Mouse (Mus musculus): ENCODE results near the gene Yae1d1. TPM values are rescaled to one million over a fixed set of nuclear protein-coding genes. Genes with fewer than 3 reads are reported as not detected.
"Not testable (repeated sequence)": the region's sequence is repeated elsewhere in the genome, so short reads cannot be mapped to it uniquely, and the experiment has no call there.

Gene Yae1d1
- 10 to 100 TPM; 21.1 to 29.1 TPM for total RNA-seq (2021)

DNA sequence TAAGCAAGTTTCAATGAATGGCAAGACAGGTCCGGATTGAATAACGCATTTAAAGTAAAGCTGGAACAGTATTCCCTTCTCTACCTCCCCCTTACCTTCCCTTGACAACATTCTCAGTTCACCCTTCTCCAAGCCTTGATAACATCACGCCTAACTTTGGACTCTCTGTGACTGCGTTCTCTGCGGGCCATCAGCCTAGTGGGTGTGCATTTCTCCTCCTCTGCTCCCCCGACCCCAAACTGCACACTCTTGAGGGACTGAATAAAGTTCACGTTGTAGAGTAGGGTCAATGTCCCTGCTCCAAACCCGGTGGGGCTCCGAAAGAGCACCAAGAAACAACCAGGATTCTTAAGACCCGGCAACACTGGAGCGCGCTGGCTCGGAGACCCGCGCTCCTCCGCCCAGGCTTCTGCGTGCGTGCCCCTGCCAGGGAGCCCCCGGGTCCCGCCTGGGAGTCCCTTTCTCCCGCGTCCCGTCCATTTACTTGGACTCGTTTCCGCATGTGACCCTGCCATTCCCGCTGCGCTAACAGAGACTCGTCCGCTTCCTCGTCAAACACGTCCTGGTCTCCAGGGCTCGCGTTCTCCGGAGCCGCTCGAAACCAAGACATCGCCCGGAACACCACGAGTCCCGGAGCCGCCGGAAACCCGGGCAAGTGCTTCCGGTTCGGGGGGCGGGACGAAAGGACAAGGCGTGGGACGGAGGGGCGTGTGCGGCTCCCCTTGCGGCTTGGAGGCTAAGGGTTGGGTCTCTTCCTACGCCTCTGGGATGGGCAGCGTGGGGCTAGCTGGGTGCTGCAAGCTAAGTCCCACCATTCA lies at the start of gene Yae1d1:
Gene Yae1d1 (minus strand): TSS at position 653 of the 818 bp plus-strand sequence.
- DNase-seq, result peak; percentile 96

GRCm38 (mm10) chr13:18038814-18039213 lies 45.7 kb upstream of the Yae1d1 start:
- DNase-seq, result no peak

- no peak for DNase-seq
Observed at GRCm38 (mm10) chr13:18016604-18017003, 23.5 kb upstream of the Yae1d1 start.

- no peak for DNase-seq
Observed at GRCm38 (mm10) chr13:18013205-18013604, 20.1 kb upstream of the Yae1d1 start.

DNA sequence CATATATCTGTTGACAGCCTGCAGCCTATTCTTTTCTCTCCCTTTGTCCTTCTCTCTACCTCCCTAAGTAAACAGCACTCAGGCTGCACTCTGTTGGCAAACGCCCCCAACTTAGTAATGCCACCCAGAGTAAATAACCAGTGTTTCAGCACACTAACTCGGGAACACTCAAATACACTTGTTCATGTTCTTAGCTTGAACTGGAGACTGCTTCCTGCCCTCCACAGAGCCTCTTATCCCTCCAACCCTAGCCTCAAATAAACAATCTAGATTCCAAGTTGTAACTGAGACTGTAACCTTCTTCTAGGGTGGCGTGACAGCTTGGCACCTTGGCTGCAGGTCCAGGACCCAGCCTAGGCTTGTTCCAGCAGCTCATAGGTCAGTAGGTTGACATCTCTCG lies 17.9 kb upstream of the Yae1d1 start:
- no peak for DNase-seq

- DNase-seq, result no peak
Observed at GRCm38 (mm10) chr13:17993515-17993847, 332 bp upstream of the Yae1d1 start.

DNA sequence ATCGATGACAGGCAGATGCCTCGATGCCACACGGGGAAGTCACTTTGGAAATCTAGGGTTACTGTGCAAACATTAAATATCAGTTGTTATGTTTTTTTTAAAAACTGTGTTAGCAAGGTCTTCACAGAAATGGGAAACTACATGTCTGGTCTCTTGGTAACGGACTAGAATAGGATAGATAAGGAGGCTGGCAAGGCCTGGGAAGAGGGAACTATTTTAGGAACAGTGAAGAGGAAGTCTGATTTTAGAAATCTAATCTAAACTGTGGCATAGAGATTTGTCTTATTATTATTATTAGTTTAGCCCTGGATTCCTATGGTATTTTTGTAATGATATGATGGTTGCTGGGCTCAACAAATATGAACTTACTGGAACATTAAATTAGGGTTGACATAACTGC lies 1.1 kb downstream of the Yae1d1 start:
- no peak for DNase-seq

- DNase-seq, result peak; percentile 53
Observed at GRCm38 (mm10) chr13:17983194-17983593, 10.0 kb downstream of the Yae1d1 start.

DNA sequence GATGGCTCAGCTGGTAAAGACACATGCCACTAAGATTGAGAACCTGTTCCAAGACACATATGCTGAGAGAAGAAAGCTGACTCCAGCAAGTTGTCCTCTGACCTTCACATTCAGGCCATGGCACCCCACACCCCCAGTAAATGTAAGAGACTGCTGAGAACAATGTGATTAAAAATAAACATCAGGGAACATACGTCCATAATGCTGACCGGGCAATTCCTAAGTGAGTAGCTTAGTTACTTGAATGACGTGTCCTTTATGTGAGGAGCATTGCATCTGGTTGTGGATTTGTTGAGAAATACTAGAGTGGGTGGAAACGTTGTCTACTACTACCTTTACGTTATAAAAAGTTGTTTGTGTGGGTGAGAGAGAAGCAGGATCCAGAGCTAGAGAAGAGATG lies 10.5 kb downstream of the Yae1d1 start:
- DNase-seq, result no peak

DNA sequence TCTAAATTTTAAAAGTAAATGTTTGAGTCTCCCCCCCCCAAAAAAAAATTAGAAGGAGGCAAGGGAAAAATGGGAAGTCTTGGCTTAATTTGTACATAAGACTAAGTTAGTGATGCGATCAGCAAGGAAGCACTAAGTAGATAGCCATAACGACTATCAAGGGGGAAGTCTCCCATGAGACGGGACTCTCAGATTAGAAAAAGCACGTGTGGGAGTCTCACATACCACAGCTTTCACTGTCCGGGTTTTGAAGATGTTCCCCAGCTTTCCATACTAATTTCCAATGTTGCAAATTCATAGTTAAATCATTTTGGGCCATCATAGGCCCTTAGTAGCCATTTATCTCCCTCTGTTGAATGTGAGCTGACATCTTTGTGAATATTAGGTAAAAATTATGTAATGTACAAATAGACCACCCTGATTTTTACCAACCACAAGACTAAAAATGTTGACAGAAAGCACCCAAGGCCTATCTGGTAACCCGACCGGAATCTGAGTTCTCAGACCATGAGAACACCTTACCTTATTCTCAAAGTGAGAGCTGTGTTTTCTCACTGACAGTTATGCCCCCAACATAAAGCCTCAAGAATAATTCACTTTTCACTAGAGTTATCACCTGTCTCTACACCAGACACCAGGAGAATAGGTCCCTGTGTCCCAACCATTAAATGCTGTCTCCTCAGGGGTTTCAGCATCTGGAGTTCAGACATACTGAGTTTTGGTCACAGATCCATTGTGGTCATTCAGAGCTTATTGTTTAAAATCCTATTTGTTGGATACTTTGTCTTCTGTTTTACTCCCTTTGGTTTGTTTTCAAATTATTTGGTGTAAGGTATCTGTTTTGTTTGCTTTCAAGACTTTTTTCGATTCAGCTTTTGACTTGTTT lies 16.1 kb downstream of the Yae1d1 start:
- DNase-seq, result no peak

GRCm38 (mm10) chr13:17975891-17976290 lies 17.3 kb downstream of the Yae1d1 start:
- DNase-seq, result no peak

DNA sequence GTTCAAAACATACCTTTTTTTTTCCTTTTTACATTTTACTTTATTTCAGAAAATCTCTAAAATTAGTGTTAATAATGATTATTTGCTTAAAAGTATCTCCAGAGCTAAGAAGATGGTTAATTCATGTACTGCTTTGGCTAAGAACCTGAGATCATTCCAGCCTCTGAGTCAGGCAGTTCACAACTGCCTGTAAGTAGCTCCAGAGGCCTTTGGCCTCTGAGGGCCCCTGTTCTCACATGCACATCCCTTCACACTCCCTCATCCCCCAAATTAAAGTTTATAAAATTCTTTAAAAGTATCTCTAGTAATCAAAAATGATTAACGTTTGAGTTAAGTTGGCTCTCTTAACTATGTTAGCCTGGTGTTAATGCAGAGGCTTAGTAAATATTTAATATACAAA lies 17.7 kb downstream of the Yae1d1 start:
- DNase-seq, result no peak

DNA sequence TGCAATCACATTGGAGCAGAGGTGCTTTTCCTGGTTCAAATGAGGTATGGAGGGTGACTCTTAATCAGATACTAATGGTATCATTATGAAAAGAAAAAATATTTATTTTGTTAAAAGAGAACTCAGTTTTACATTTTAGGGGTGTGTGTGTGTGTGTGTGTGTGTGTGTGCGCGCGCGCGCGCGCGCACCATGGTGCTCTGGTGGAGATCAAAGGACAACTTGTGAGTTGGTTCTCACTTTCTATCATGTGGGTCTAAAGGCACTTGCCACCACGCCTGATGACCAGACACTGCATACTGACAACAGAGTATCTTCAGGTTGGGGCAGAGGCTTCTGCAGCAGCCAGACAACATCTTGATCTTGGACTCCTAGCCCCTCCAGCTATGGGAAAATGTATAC lies 18.4 kb downstream of the Yae1d1 start:
- no peak for DNase-seq

- no peak for DNase-seq
Observed at GRCm38 (mm10) chr13:17960613-17961012, 32.5 kb downstream of the Yae1d1 start.

- no peak for DNase-seq
Observed at GRCm38 (mm10) chr13:17954282-17954681, 38.9 kb downstream of the Yae1d1 start.

- not testable (repeated sequence) for DNase-seq
Observed at GRCm38 (mm10) chr13:17950581-17950980, 42.6 kb downstream of the Yae1d1 start.

DNA sequence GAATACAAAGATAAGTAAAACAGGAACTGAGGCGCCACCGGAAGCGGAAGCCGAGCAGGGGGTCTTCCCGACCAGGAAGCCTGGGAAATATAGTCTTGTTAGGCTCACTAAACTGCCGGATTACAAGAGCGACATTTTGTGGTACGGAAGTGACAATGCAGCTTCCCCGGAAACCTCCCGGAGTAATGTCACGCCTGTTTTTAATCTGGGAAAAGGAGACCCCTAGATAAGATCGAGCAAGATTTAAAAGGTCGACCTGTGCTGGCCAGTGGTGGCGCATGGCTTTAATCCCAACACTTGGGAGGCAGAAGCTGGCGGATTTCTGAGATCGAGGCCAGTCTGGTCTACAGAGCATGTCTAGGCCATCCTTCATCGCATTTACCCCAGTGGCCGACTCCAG lies 43.6 kb downstream of the Yae1d1 start:
- DNase-seq, result no peak

GRCm38 (mm10) chr13:17944078-17944917 lies 48.9 kb downstream of the Yae1d1 start, which contains the start of gene Rala:
Gene Rala, minus strand, starts transcription at chr13:17944239.
- DNase-seq, result peak; percentile 96

GRCm38 (mm10) chr13:17943306-17944077 lies 49.7 kb downstream of the Yae1d1 start:
- peak; percentile 9 for DNase-seq

GRCm38 (mm10) chr13:17942338-17942737 lies 50.8 kb downstream of the Yae1d1 start:
- no peak for DNase-seq

Data from heart, postnatal 4 days (tissue).